Comparison of ENCODE assay signal across 21 mouse cellular contexts in genomic region chr1:48342963-48343362, GRCm38 (mm10).
DNase-seq lines count a peak whose midpoint lies in the region; ATAC-seq and TF ChIP-seq lines count a peak whose summit lies in the region.
"Had no signal": no experiment of that assay in that cellular context is flagged by ENCODE, and none has a peak within 500 bp of the region (broad histone marks: within the 10 kb centered on the region; RNA-seq: fewer than 3 reads in every experiment).

No protein-coding gene starts in this region.

- peak; percentile 34; the same call in 1 of the 2 replicates for ATAC-seq in forebrain, embryonic 14.5 days
- ATAC-seq in forebrain, embryonic 12.5 days (ENCODE audit: low FRiP score) = no peak
- no peak for ATAC-seq in midbrain, postnatal 0 days (ENCODE audit: low FRiP score)
- ATAC-seq in midbrain, embryonic 11.5 days (ENCODE audit: low FRiP score) = no peak
- peak; percentile 82; the same call in 1 of the 2 replicates for ATAC-seq in forebrain, postnatal 0 days
- ATAC-seq: activated CD4-positive, CD25-positive, alpha-beta regulatory T cell, adult 4 months; intestine, embryonic 16.5 days; Patski had no signal

- no peaks in the 10 kb centered on the region for H3K9me3 ChIP-seq in forebrain, embryonic 14.5 days (replicated peaks; ENCODE audit: control insufficient read depth, low read length)
- H3K9me3 ChIP-seq in forebrain, embryonic 12.5 days = no peaks in the 10 kb centered on the region
- no peaks in the 10 kb centered on the region for H3K9me3 ChIP-seq in midbrain, postnatal 0 days (ENCODE audit: low read length)
- no peaks in the 10 kb centered on the region for H3K9me3 ChIP-seq in midbrain, embryonic 11.5 days (ENCODE audit: control insufficient read depth, low read length)
- no peaks in the 10 kb centered on the region for H3K9me3 ChIP-seq in forebrain, postnatal 0 days (ENCODE audit: low read length)
- H3K9me3 ChIP-seq: embryonic facial prominence, embryonic 10.5 days; heart, embryonic 13.5 days; hindbrain, embryonic 15.5 days had no signal

- peak; percentile 38 for DNase-seq in forebrain, embryonic 14.5 days (ENCODE audit: low spot score)
- peak; percentile 7 to 54 for DNase-seq in layer of hippocampus, adult 18-20 months (ENCODE audit: low spot score in 2 of 2)
- DNase-seq in layer of hippocampus, postnatal 10 days (ENCODE audit: low spot score in 2 of 2) = no peak
- DNase-seq in midbrain, postnatal 0 days (ENCODE audit: low spot score) = peak; percentile 3
- no peak for DNase-seq in midbrain, embryonic 11.5 days (ENCODE audit: low spot score, missing footprints)
- DNase-seq in forebrain, postnatal 0 days = peak; percentile 2
- DNase-seq in yolk sac, embryonic 10.5 days (ENCODE audit: low spot score) = no peak
- DNase-seq: adrenal gland, postnatal 14 days; cerebellum, adult 18-20 months; cerebellum, adult 9-11 months; gastrocnemius, postnatal 36 days; heart, adult 11 months; heart, postnatal 36 days had no signal

- no peak for TF ChIP-seq CTCF in midbrain, postnatal 0 days (IDR thresholded peaks at IDR 0.05)
- TF ChIP-seq CTCF in forebrain, postnatal 0 days (IDR thresholded peaks at IDR 0.05; ENCODE audit: low read depth) = no peak

- H3K9ac ChIP-seq in forebrain, embryonic 14.5 days (ENCODE audit: low read length) = no peak overlapping the region
- no peak overlapping the region for H3K9ac ChIP-seq in forebrain, embryonic 12.5 days
- H3K9ac ChIP-seq in midbrain, postnatal 0 days (replicated peaks; ENCODE audit: low read length, poor library complexity, severe bottlenecking) = no peak overlapping the region
- no peak overlapping the region for H3K9ac ChIP-seq in midbrain, embryonic 11.5 days (ENCODE audit: low read length)
- H3K9ac ChIP-seq in forebrain, postnatal 0 days = no peak overlapping the region
- H3K9ac ChIP-seq: heart, embryonic 13.5 days; hindbrain, embryonic 15.5 days had no signal

- H3K27me3 ChIP-seq in forebrain, embryonic 14.5 days (replicated peaks; ENCODE audit: control insufficient read depth, insufficient read depth, low read length) = no peaks in the 10 kb centered on the region
- H3K27me3 ChIP-seq in forebrain, embryonic 12.5 days = no peaks in the 10 kb centered on the region
- no peaks in the 10 kb centered on the region for H3K27me3 ChIP-seq in midbrain, postnatal 0 days (ENCODE audit: insufficient read depth, low read length)
- H3K27me3 ChIP-seq in midbrain, embryonic 11.5 days (ENCODE audit: control insufficient read depth, insufficient read depth, low read length) = no peaks in the 10 kb centered on the region
- no peaks in the 10 kb centered on the region for H3K27me3 ChIP-seq in forebrain, postnatal 0 days (ENCODE audit: insufficient read depth, low read length)
- H3K27me3 ChIP-seq: CH12.LX; heart, embryonic 13.5 days; hindbrain, embryonic 15.5 days; Patski had no signal

- no peaks in the 10 kb centered on the region for H3K4me1 ChIP-seq in forebrain, embryonic 14.5 days (ENCODE audit: control insufficient read depth, insufficient read depth, low read length)
- H3K4me1 ChIP-seq in forebrain, embryonic 12.5 days = no peaks in the 10 kb centered on the region
- no peaks in the 10 kb centered on the region for H3K4me1 ChIP-seq in midbrain, postnatal 0 days (ENCODE audit: insufficient read depth, low read length)
- no peaks in the 10 kb centered on the region for H3K4me1 ChIP-seq in midbrain, embryonic 11.5 days (ENCODE audit: control insufficient read depth, insufficient read depth, low read length)
- H3K4me1 ChIP-seq in forebrain, postnatal 0 days (ENCODE audit: insufficient read depth) = no peaks in the 10 kb centered on the region
- H3K4me1 ChIP-seq: embryonic facial prominence, embryonic 10.5 days; heart, embryonic 13.5 days; hindbrain, embryonic 15.5 days had no signal

- H3K36me3 ChIP-seq in forebrain, embryonic 14.5 days (ENCODE audit: control insufficient read depth, insufficient read depth, low read length) = no peaks in the 10 kb centered on the region
- H3K36me3 ChIP-seq in forebrain, embryonic 12.5 days (replicated peaks) = no peaks in the 10 kb centered on the region
- no peaks in the 10 kb centered on the region for H3K36me3 ChIP-seq in midbrain, postnatal 0 days (ENCODE audit: insufficient read depth, low read length)
- no peaks in the 10 kb centered on the region for H3K36me3 ChIP-seq in midbrain, embryonic 11.5 days (ENCODE audit: control insufficient read depth, insufficient read depth, low read length)
- no peaks in the 10 kb centered on the region for H3K36me3 ChIP-seq in forebrain, postnatal 0 days (ENCODE audit: insufficient read depth)
- H3K36me3 ChIP-seq: embryonic facial prominence, embryonic 10.5 days; heart, embryonic 13.5 days; hindbrain, embryonic 15.5 days had no signal

- H3K27ac ChIP-seq in forebrain, embryonic 14.5 days (ENCODE audit: low read depth, low read length) = no peak overlapping the region
- no peak overlapping the region for H3K27ac ChIP-seq in forebrain, embryonic 12.5 days
- no peak overlapping the region for H3K27ac ChIP-seq in midbrain, postnatal 0 days (ENCODE audit: low read depth, low read length)
- H3K27ac ChIP-seq in midbrain, embryonic 11.5 days (ENCODE audit: low read depth, low read length) = no peak overlapping the region
- H3K27ac ChIP-seq in forebrain, postnatal 0 days (ENCODE audit: low read depth, low read length) = no peak overlapping the region
- H3K27ac ChIP-seq: embryonic facial prominence, embryonic 10.5 days; heart, embryonic 13.5 days; hindbrain, embryonic 15.5 days had no signal

- H3K4me2 ChIP-seq in forebrain, embryonic 14.5 days (ENCODE audit: low read length) = no peak overlapping the region
- H3K4me2 ChIP-seq in forebrain, embryonic 12.5 days = no peak overlapping the region
- H3K4me2 ChIP-seq in midbrain, postnatal 0 days (ENCODE audit: low read depth, low read length, poor library complexity, severe bottlenecking) = no peak overlapping the region
- H3K4me2 ChIP-seq in midbrain, embryonic 11.5 days = no peak overlapping the region
- no peak overlapping the region for H3K4me2 ChIP-seq in forebrain, postnatal 0 days (ENCODE audit: low read depth)
- H3K4me2 ChIP-seq: heart, embryonic 13.5 days; hindbrain, embryonic 15.5 days had no signal

- H3K4me3 ChIP-seq in forebrain, embryonic 14.5 days (ENCODE audit: low read depth, low read length) = no peak overlapping the region
- H3K4me3 ChIP-seq in forebrain, embryonic 12.5 days (replicated peaks) = no peak overlapping the region
- no peak overlapping the region for H3K4me3 ChIP-seq in midbrain, postnatal 0 days (ENCODE audit: low read depth, low read length)
- H3K4me3 ChIP-seq in midbrain, embryonic 11.5 days (ENCODE audit: low read depth, low read length) = no peak overlapping the region
- no peak overlapping the region for H3K4me3 ChIP-seq in forebrain, postnatal 0 days (ENCODE audit: low read depth, low read length)
- H3K4me3 ChIP-seq: embryonic facial prominence, embryonic 10.5 days; heart, embryonic 13.5 days; hindbrain, embryonic 15.5 days had no signal

Comparison
In these comparisons a context has a peak if more than half of its experiments do, and no peak if none do; other contexts are left out.
1. ATAC-seq: peak in forebrain, embryonic 14.5 days (single experiment) and forebrain, postnatal 0 days (single experiment); none in forebrain, embryonic 12.5 days (single experiment), midbrain, postnatal 0 days (single experiment) and midbrain, embryonic 11.5 days (single experiment).
2. DNase-seq: peak in forebrain, embryonic 14.5 days (single experiment), layer of hippocampus, adult 18-20 months (2 of 2), midbrain, postnatal 0 days (single experiment) and forebrain, postnatal 0 days (single experiment); none in layer of hippocampus, postnatal 10 days (0 of 2), midbrain, embryonic 11.5 days (single experiment) and yolk sac, embryonic 10.5 days (single experiment).